Mouse (Mus musculus) kidney, postnatal 14 days (tissue): ENCODE data around the gene Stx18.
A peak's percentile ranks its signal among the peaks of the same experiment; 100 is the strongest.

Experiments used
- DNase-seq: peaks from one replicate; pipeline ENCODE4 v3.0.0; 2022; ENCODE audit warnings: mixed read lengths

The Stx18 gene

DNA sequence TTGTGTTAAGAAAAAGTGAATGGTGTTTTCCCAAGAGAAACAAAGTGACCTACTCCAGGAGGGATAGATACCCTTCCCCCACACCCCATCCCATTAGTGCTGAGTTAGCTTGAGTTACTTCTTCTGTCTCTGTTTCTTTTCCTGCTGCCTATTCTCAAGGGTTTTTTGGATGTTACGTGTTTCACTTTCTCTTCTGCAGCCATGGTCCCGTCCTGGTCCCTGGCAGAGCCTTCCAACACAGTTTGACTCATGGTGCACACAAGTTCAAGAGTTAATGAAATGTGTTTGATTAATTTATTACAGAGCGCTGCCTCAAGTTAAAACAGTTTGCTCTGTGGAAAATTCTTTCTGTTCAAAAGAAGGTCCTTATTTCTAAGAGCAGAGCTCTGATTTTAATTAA, 44.0 kb downstream of the Stx18 start:
- peak; percentile 30 for DNase-seq

- no peak for DNase-seq
These were observed 44.8 kb downstream of the Stx18 start for GRCm38 (mm10) chr5:38083362-38083761.

DNA sequence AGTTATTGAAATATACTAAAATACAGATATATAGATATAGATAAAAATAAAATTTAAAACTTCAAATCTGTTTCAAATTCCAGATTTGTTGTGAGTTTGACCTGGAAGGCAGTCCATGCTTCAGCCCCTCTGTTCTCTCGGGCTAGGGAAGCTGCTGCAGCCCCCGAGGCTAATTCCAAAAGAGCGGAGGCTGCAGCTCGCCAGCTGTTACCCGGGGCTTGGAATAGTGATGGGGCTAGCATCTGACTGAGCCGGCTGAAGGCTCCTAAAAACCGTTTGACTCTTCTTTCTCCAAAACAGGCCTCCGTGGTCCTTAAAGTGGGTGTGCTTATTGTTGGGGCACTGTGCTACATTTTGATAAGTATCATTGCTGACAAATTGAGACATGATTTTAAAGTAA, 46.1 kb downstream of the Stx18 start:
- DNase-seq, result no peak

- peak; percentile 61 for DNase-seq
These were observed 47.2 kb downstream of the Stx18 start for GRCm38 (mm10) chr5:38085561-38086392.

GRCm38 (mm10) chr5:38090111-38090510, 51.6 kb downstream of the Stx18 start:
- no peak for DNase-seq

DNA sequence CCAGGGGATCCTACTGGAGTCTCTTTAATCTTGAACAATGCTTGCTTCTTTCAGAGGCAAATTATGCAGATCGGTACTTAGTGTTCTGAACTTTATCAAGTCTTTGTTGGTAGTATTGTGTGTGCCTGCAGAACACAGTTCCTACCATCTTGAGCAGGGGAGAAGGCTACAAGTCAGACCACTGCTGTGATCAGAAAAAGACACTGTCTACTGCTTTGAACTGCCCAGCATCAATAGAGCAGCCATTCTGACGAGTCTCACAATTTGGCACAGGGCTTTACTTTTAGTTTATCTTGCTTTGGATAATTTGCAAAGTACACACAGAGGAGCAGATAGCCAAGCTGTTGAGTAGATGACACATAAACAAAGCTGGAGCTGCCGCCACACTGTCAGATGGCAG, 52.0 kb downstream of the Stx18 start:
- DNase-seq, result no peak

DNA sequence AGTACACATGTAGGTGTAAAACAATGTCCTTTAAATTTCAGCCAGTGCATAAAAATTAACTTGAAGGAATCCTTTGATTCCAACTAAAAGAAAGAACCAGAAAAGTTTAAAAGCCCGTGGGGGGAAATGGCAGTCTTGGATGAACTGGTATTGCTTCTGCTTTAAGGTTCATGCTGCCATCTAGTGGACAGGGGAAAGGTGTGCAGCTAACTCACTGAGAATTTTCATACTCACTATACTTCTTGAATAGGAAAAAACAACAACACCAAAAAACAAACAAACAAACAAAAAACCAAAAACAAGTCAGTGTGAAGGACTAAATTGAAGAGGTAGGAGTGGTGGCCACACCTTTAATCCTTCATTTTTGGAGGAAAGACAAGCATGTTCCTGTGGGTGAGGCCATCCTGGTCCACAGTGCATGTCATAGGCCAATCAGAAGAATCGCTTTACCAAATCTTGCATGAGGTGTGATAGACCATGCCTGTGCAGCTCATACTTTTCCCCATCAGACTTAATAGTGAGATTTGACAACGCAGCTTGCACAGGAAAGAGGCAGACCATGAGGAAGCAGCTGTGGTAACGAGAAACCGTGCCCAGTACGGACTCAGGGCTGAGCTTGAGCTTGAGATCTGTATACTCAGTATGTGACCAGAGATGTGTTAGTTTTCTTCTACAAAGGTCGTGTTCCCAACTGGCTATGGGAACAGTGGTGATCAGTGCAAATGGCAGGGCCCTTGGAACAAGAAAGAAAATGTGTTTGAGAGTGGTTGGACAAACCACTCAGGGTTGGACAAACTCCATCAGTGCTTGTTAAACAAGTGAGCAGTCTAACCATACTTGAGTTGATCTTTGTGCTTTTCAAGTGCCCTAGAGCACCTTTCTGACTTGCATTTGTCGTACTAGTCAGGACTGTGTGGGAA, 52.8 kb downstream of the Stx18 start:
- peak; percentile 51 for DNase-seq

DNA sequence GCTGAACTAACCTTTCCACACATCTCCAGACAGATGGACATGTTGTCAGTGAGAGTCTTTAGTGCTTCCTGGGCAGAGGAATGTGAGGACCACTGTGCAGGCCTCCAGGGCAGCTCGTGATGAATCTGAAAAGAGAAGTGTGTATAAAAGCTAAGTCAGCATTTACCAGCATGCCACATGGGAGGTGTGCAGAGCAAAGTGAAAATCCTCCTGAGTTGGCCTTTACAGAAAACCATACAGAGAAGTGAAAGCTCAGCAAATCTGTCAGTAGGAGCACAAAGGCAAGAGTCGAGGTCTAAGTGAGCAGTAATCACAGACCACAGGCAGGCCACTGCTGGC, 53.4 kb downstream of the Stx18 start:
- DNase-seq, result no peak

DNA sequence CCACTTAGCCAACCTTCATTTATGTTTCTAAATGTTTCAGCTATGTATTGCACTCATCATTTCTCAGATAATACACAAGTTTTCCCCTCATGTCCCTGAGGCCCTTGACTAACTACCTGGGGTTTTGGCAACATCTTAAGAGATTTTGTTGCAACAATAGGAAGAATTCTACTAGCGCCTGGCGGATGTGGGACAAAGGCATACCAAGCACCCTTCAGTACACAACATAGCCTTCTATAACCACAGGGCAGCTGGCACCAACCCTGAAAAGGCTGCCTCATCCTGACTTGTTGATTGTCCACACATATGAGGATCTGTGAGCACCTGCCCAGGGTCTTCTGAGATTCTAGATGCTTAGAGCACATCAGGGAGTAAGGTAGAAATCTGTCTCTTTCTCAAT, 55.8 kb downstream of the Stx18 start:
- DNase-seq, result no peak

- no peak for DNase-seq
These were observed 59.1 kb downstream of the Stx18 start for GRCm38 (mm10) chr5:38097501-38098093.

- DNase-seq, result no peak
These were observed 60.7 kb downstream of the Stx18 start for GRCm38 (mm10) chr5:38099139-38099676.

GRCm38 (mm10) chr5:38102945-38103344, 64.4 kb downstream of the Stx18 start:
- DNase-seq, result no peak

DNA sequence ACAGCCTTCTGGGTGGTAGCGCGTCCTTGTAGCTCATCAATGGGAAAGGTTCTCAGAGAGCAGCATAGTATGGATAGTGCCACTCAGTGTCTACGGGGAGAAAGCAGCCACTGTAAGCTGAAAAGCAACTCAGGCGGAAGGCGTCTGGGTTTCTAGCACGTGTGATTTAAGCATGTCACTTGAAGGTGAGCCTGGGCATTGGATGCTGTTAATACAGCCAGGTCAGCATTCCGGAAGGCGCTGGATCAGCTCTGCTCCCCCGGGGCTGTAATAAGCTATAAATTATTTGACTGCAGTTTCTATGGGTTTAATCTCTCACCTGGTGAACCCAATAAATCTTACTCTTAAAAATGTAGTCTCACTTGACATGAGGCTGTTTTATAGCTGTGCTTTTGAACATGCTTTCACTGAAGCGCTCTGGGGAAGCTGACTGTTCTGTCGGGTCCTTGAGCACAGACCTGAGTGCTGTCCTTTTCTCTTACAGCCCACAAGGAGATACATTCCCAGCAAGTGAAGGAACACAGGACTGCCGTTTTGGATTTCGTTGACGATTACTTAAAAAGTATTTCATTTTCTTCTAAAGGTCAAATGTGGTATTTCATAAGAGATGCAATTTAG, 67.6 kb downstream of the Stx18 start:
- DNase-seq, result no peak

GRCm38 (mm10) chr5:38106807-38107206, 68.3 kb downstream of the Stx18 start:
- no peak for DNase-seq

DNA sequence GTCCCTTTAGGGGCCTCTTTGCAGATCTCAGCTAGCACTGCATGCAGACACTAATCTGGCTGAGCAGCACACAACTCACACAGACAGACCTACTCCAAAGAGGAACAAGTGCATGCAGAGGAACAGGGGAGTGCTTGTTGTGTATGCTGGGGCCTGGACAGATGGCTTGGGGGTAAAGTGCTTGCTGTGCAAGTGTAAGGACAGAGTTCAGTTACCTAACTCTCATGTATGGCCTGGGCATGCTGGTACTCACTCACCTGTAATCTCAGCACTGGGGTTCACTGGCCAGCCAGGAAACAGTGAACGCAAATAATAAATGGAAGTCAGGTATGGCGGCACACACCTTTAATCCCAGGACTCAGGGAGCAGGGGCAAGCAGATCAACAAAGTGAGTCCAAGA, 76.0 kb downstream of the Stx18 start:
- peak; percentile 10 for DNase-seq

- peak; percentile 60 for DNase-seq
These were observed 78.5 kb downstream of the Stx18 start for GRCm38 (mm10) chr5:38117056-38117455.

DNA sequence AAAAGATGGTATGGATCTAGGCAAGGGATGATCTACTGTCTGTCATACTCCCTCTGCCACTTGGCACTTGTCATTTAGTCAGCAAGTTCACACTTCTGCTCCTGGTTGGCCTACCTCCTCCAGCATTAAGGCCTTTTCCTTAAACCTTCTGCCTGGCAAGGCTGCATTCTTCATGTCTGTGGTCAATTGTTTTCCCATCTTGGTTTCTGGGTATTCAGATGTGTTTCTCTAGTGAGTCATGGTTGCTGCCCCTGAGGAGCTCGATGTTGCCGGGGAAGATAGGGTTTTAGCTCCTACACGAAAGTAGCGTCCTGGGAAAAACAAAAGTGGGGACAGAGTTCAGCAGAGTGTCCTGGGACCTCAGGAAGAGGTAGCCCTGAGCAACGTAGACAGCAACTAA, 80.7 kb downstream of the Stx18 start:
- no peak for DNase-seq

DNA sequence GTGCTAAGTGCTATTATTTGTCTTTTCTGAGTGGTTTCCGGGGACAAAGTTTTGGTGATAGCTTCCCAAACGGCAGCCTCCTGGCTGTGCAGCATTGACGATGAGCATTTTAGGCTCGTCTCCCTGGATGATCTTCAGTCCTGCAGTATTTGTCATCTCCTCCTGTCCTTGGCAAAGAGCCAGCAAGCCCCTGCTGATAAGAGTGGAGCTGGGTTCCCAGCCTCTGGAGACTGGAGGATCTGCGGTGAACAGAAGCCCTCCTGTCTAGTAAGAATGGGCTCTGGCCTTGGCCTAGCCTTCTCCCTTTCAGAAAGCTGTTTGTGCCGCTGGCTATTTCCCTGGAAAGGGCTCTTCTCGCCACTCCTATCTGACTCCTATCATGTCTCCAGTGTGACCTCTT, 83.2 kb downstream of the Stx18 start:
- no peak for DNase-seq

GRCm38 (mm10) chr5:38126519-38127306, 88.2 kb downstream of the Stx18 start:
- DNase-seq, result peak; percentile 52

DNA sequence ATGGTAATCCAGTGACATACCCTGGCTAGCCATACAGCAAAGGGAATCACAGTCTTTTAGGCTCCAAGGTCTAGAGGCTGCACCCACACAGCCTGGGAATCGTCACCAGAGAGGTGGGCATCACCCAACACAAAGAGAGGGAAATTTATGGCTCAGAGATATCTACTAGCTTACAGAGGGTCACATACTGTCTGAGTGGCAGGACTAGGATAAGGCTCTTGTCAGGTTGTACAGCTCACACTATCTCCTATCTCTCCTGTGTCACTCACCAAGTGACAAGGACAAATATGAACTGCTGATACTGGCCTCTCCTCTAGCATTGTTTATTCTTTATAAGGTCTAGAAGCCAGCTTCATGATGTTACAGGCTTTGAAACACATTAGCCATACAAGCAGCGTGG, 90.8 kb downstream of the Stx18 start:
- no peak for DNase-seq

DNA sequence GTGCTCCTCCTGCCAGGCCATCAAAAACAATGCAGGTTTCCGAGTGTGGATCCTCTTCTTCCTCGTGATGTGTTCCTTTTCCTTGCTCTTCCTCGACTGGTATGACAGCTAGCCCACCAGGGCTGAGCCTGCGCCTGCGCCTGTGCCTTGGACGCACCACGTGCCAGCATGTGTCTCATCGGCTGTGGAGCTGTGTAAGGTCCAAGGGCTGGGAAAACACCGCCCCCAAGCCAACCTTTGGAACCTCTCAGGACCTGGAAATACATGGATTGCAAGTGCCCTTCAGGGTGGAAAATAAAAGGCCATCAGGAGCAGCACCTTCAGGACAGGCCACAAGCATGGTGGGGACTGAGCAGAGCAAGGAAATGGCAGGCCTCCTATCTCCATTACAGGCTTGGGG, 97.7 kb downstream of the Stx18 start:
- DNase-seq, result peak; percentile 42

- DNase-seq, result no peak
These were observed 98.6 kb downstream of the Stx18 start for GRCm38 (mm10) chr5:38137163-38137562.
